Mouse (Mus musculus): Measurements from ENCODE around the gene Cfap54. TPM values are rescaled to one million over a fixed set of nuclear protein-coding genes. Genes with fewer than 3 reads are reported as not detected.

The Cfap54 gene
- 0.81 and 3.4 TPM in 2 replicates for total RNA-seq (2017)

- ATAC-seq (replicated peaks in 1 of 2; ENCODE audit: insufficient read depth in 1 of 2, low FRiP score in 2 of 2, low TSS enrichment in 1 of 2, low read depth in 1 of 2, poor library complexity in 2 of 2, severe bottlenecking in 2 of 2), result peak; percentile 86 to 94
Measured at GRCm38 (mm10) chr10:93081133-93081779, at the start of gene Cfap54. Gene Cfap54 (minus strand): TSS chr10:93081618.

GRCm38 (mm10) chr10:93130456-93130940, 49.1 kb upstream of the Cfap54 start:
- no peak for ATAC-seq (replicated peaks in 1 of 2; ENCODE audit: insufficient read depth in 1 of 2, low FRiP score in 2 of 2, low TSS enrichment in 1 of 2, low read depth in 1 of 2, poor library complexity in 2 of 2, severe bottlenecking in 2 of 2)

GRCm38 (mm10) chr10:93129904-93130455, 48.6 kb upstream of the Cfap54 start:
- no peak for ATAC-seq (replicated peaks in 1 of 2; ENCODE audit: insufficient read depth in 1 of 2, low FRiP score in 2 of 2, low TSS enrichment in 1 of 2, low read depth in 1 of 2, poor library complexity in 2 of 2, severe bottlenecking in 2 of 2)

- no peak for ATAC-seq (replicated peaks in 1 of 2; ENCODE audit: insufficient read depth in 1 of 2, low FRiP score in 2 of 2, low TSS enrichment in 1 of 2, low read depth in 1 of 2, poor library complexity in 2 of 2, severe bottlenecking in 2 of 2)
Measured at GRCm38 (mm10) chr10:93129345-93129744, 47.9 kb upstream of the Cfap54 start.

GRCm38 (mm10) chr10:93128566-93128965, 47.1 kb upstream of the Cfap54 start:
- no peak for ATAC-seq (replicated peaks in 1 of 2; ENCODE audit: insufficient read depth in 1 of 2, low FRiP score in 2 of 2, low TSS enrichment in 1 of 2, low read depth in 1 of 2, poor library complexity in 2 of 2, severe bottlenecking in 2 of 2)

- no peak for ATAC-seq (replicated peaks in 1 of 2; ENCODE audit: insufficient read depth in 1 of 2, low FRiP score in 2 of 2, low TSS enrichment in 1 of 2, low read depth in 1 of 2, poor library complexity in 2 of 2, severe bottlenecking in 2 of 2)
Measured at GRCm38 (mm10) chr10:93126025-93126424, 44.6 kb upstream of the Cfap54 start.

- ATAC-seq (replicated peaks in 1 of 2; ENCODE audit: insufficient read depth in 1 of 2, low FRiP score in 2 of 2, low TSS enrichment in 1 of 2, low read depth in 1 of 2, poor library complexity in 2 of 2, severe bottlenecking in 2 of 2), result peak; percentile 93 to 94
Measured at GRCm38 (mm10) chr10:93123957-93124613, 42.7 kb upstream of the Cfap54 start.

- ATAC-seq (replicated peaks in 1 of 2; ENCODE audit: insufficient read depth in 1 of 2, low FRiP score in 2 of 2, low TSS enrichment in 1 of 2, low read depth in 1 of 2, poor library complexity in 2 of 2, severe bottlenecking in 2 of 2), result peak in 1 of 2 experiments; percentile 13; a peak in 1 of 4 replicates
Measured at GRCm38 (mm10) chr10:93123310-93123709, 41.9 kb upstream of the Cfap54 start.

- 0 out of 4 replicates have a peak, but pooled peaks of 1 of the 2 experiments have one; percentile 8 for ATAC-seq (replicated peaks in 1 of 2; ENCODE audit: insufficient read depth in 1 of 2, low FRiP score in 2 of 2, low TSS enrichment in 1 of 2, low read depth in 1 of 2, poor library complexity in 2 of 2, severe bottlenecking in 2 of 2)
Measured at GRCm38 (mm10) chr10:93122399-93123184, 41.2 kb upstream of the Cfap54 start.

GRCm38 (mm10) chr10:93121262-93121860, 39.9 kb upstream of the Cfap54 start:
- no peak for ATAC-seq (replicated peaks in 1 of 2; ENCODE audit: insufficient read depth in 1 of 2, low FRiP score in 2 of 2, low TSS enrichment in 1 of 2, low read depth in 1 of 2, poor library complexity in 2 of 2, severe bottlenecking in 2 of 2)

GRCm38 (mm10) chr10:93119809-93120208, 38.4 kb upstream of the Cfap54 start:
- no peak for ATAC-seq (replicated peaks in 1 of 2; ENCODE audit: insufficient read depth in 1 of 2, low FRiP score in 2 of 2, low TSS enrichment in 1 of 2, low read depth in 1 of 2, poor library complexity in 2 of 2, severe bottlenecking in 2 of 2)

- ATAC-seq (replicated peaks in 1 of 2; ENCODE audit: insufficient read depth in 1 of 2, low FRiP score in 2 of 2, low TSS enrichment in 1 of 2, low read depth in 1 of 2, poor library complexity in 2 of 2, severe bottlenecking in 2 of 2), result no peak
Measured at GRCm38 (mm10) chr10:93116636-93117035, 35.2 kb upstream of the Cfap54 start.

- peak in 1 of 2 experiments; percentile 58; a peak in 2 of 4 replicates for ATAC-seq (replicated peaks in 1 of 2; ENCODE audit: insufficient read depth in 1 of 2, low FRiP score in 2 of 2, low TSS enrichment in 1 of 2, low read depth in 1 of 2, poor library complexity in 2 of 2, severe bottlenecking in 2 of 2)
Measured at GRCm38 (mm10) chr10:93115743-93116142, 34.3 kb upstream of the Cfap54 start.

- ATAC-seq (replicated peaks in 1 of 2; ENCODE audit: insufficient read depth in 1 of 2, low FRiP score in 2 of 2, low TSS enrichment in 1 of 2, low read depth in 1 of 2, poor library complexity in 2 of 2, severe bottlenecking in 2 of 2), result no peak
Measured at GRCm38 (mm10) chr10:93114782-93115181, 33.4 kb upstream of the Cfap54 start.

GRCm38 (mm10) chr10:93113968-93114367, 32.5 kb upstream of the Cfap54 start:
- ATAC-seq (replicated peaks in 1 of 2; ENCODE audit: insufficient read depth in 1 of 2, low FRiP score in 2 of 2, low TSS enrichment in 1 of 2, low read depth in 1 of 2, poor library complexity in 2 of 2, severe bottlenecking in 2 of 2), result no peak

- no peak for ATAC-seq (replicated peaks in 1 of 2; ENCODE audit: insufficient read depth in 1 of 2, low FRiP score in 2 of 2, low TSS enrichment in 1 of 2, low read depth in 1 of 2, poor library complexity in 2 of 2, severe bottlenecking in 2 of 2)
Measured at GRCm38 (mm10) chr10:93112021-93112420, 30.6 kb upstream of the Cfap54 start.

GRCm38 (mm10) chr10:93111412-93111811, 30.0 kb upstream of the Cfap54 start:
- ATAC-seq (replicated peaks in 1 of 2; ENCODE audit: insufficient read depth in 1 of 2, low FRiP score in 2 of 2, low TSS enrichment in 1 of 2, low read depth in 1 of 2, poor library complexity in 2 of 2, severe bottlenecking in 2 of 2), result peak in 1 of 2 experiments; percentile 90; a peak in 1 of 4 replicates

Measured in hematopoietic stem cell, adult 5-6 weeks (primary cell).